Mouse (Mus musculus) forebrain, embryonic 13.5 days (tissue): Measurements from ENCODE around the gene Lifr. TPM values are rescaled to one million over a fixed set of nuclear protein-coding genes. Genes with fewer than 3 reads are reported as not detected.

Experiments
- ATAC-seq: fragments of 200-750 bp; cut with Nextera tagmentation; 2 replicates; pipeline ENCODE4 v1.8.0; 2017
- H3K27ac ChIP-seq: fragments of 300-500 bp; sonication (generic); 2 replicates; pipeline ENCODE4 v1.5.1; 2015; ENCODE audit warnings: inconsistent platforms, mild to moderate bottlenecking, moderate library complexity
- H3K27me3 ChIP-seq: fragments of 300-500 bp; sonication (generic); 2 replicates; pipeline ENCODE4 v1.6.1; 2015; ENCODE audit warnings: mild to moderate bottlenecking, inconsistent platforms
- H3K36me3 ChIP-seq: fragments of 300-500 bp; sonication (generic); 2 replicates; pipeline ENCODE4 v1.6.1; 2015; ENCODE audit warnings: mild to moderate bottlenecking, inconsistent platforms; ENCODE audit not compliant: poor library complexity, severe bottlenecking
- H3K4me1 ChIP-seq: fragments of 300-500 bp; sonication (generic); 2 replicates; pipeline ENCODE4 v1.6.1; 2015; ENCODE audit warnings: inconsistent platforms
- H3K4me2 ChIP-seq: fragments of 300-500 bp; sonication (generic); 2 replicates; pipeline ENCODE4 v1.6.1; 2015; ENCODE audit warnings: inconsistent platforms, mild to moderate bottlenecking, moderate library complexity
- H3K4me3 ChIP-seq: fragments of 300-500 bp; sonication (generic); 2 replicates; pipeline ENCODE4 v1.5.1; 2015; ENCODE audit warnings: mild to moderate bottlenecking, inconsistent platforms
- H3K9ac ChIP-seq: fragments of 300-500 bp; sonication (generic); 2 replicates; pipeline ENCODE4 v1.6.1; 2015; ENCODE audit warnings: mild to moderate bottlenecking, inconsistent platforms
- H3K9me3 ChIP-seq: fragments of 300-500 bp; sonication (generic); replicated peaks from 2 replicates; pipeline ENCODE4 v1.6.1; 2016; ENCODE audit warnings: inconsistent platforms
- WGBS: fragments of 180-500 bp; shearing (Covaris S2); methylation state at CpG from one replicate; pipeline ENCODE4 v1.1.7; 2015; 5-methylcytosine and 5-hydroxymethylcytosine counted together
- polyA plus RNA-seq: library from polyadenylated mRNA; unstranded; fragments of >200 nt; fragmentation: Nextera tagmentation; extraction: Ambion mirVana; gene quantifications from 2 replicates; pipeline ENCODE4 v1.2.1, GENCODE M21; 2015

Lifr gene
- polyA plus RNA-seq, 1 experiment from 2014 or later, result 4.5 TPM

DNA sequence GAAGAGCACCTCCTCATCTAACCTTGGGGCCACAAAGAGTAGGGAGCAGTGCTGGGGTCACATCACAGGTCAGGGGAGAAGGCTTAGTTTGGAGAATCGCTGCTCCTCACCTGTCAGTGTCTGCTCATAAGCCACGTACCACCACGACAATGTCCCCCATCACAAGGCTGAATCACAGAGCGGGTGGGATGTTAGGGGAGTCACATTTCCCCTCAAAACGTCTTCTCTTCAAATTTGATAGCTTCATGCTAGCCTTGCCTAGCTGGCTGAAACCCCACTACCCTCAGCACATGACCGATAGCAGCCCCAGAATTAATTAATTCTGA, 126.8 kb downstream of the Lifr start:
- Histone ChIP-seq H3K4me3 (no peak overlapping the region), H3K36me3 (no peaks in the 10 kb centered on the region), H3K27me3 (no peaks in the 10 kb centered on the region), H3K4me2 (no peak overlapping the region), H3K9me3 (no peaks in the 10 kb centered on the region), H3K9ac (no peak overlapping the region), H3K4me1 (no peaks in the 10 kb centered on the region), H3K27ac (no peak overlapping the region)
- WGBS, result 89% methylated on average over 6 of the region's 6 CpGs
- ATAC-seq, result no peak

DNA sequence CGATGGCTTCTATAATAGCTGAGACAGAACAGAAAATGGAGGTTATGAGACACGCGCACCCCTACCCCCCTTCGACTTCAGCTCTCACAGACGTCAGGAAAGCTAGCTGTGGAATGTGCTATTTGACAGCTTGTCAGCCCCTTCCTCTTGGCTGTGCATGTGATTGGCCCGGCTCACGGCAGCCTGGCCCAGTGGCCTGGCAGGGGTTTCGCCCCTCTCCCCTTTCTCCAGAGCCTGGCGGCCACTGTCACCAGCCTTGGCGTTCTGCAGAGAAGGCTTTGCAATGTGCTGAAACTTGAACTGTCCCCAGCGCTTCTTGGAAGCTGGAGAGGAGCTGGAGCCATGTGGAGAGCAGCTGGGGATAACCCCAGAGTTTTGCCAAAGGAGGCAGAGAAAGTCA, 132.4 kb downstream of the Lifr start:
- no peak overlapping the region for H3K4me2 ChIP-seq
- 49% methylated on average over 11 of the region's 11 CpGs for WGBS
- H3K9ac ChIP-seq, result no peak overlapping the region
- H3K4me3 ChIP-seq, result no peak overlapping the region
- no peak for ATAC-seq
- no peak overlapping the region for H3K27ac ChIP-seq
- H3K4me1 ChIP-seq, result peaks cover 5% of the 10 kb centered on the region; the same call in 1 of the 2 replicates
- H3K36me3 ChIP-seq, result no peaks in the 10 kb centered on the region
- no peaks in the 10 kb centered on the region for H3K27me3 ChIP-seq
- H3K9me3 ChIP-seq, result no peaks in the 10 kb centered on the region

- Histone ChIP-seq H3K9ac (no peak overlapping the region), H3K27ac (no peak overlapping the region), H3K4me1 (peaks cover 5% of the 10 kb centered on the region; the same call in 1 of the 2 replicates), H3K4me3 (no peak overlapping the region), H3K9me3 (no peaks in the 10 kb centered on the region), H3K36me3 (no peaks in the 10 kb centered on the region), H3K4me2 (no peak overlapping the region), H3K27me3 (no peaks in the 10 kb centered on the region)
- 79% methylated on average over 12 of the region's 12 CpGs for WGBS
- ATAC-seq, result peak; percentile 44; the same call in 1 of the 2 replicates
Measured at GRCm38 (mm10) chr15:7224151-7224775, 133.8 kb downstream of the Lifr start.

DNA sequence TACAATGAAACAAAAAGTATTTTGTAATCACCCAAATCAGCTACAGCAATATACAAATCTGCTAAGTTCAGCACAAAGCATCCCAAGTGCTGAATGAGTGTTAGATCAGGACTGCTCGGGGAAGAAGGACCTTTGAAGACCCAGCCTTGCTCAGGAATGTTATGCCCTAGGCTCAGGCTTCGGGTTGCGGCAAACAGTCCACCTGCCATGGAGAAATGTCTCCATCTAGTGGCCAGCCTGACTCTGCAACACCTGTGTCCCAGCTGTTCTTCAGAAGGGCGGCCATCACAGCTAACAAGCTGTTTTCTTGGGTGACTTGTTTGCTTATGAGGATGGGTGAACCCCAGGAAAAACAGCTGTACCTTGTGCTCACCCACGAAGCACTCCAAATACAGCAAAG, 135.8 kb downstream of the Lifr start:
- Histone ChIP-seq H3K27ac (no peak overlapping the region), H3K9me3 (no peaks in the 10 kb centered on the region), H3K36me3 (no peaks in the 10 kb centered on the region), H3K4me1 (peaks cover 5% of the 10 kb centered on the region; the same call in 1 of the 2 replicates), H3K27me3 (no peaks in the 10 kb centered on the region), H3K4me2 (no peak overlapping the region), H3K4me3 (no peak overlapping the region), H3K9ac (no peak overlapping the region)
- peak; percentile 92 for ATAC-seq
- WGBS, result 7% methylated on average over 5 of the region's 5 CpGs

DNA sequence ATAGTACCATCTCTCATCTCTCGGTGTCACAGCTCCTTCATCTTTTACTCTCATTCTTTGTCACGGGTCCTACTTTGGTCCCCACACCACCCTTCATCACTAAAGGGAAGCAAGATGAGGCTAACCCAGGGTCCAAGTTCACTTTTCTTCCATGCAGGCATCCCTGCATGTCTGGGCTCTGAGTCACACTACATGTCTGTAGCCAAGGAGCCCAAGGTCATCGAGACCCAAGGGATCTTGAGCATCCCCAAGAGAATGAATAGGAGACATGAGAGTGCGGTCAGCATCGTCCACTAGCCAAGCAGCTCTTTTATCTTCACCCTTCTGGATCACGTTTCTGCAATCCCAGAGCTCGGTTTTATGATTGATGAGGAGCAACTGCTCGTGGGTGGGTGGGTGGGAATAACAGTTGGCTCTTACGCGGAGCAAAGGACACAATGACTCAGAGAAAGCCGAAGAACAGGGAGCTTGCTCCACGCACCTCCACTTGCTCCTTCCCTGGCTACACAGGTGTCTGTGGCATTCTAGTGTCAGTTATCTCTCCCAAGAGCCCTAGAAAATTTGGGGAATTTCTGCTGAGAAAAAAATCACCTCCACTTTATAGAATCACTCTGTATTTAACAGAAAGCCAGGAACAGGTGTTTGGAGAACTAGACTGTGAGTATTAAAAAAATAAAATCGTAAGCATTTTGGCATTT, 143.1 kb downstream of the Lifr start:
- no peaks in the 10 kb centered on the region for H3K4me1 ChIP-seq
- H3K4me2 ChIP-seq, result no peak overlapping the region
- H3K4me3 ChIP-seq, result no peak overlapping the region
- no peak overlapping the region for H3K27ac ChIP-seq
- WGBS, result 87% methylated on average over 13 of the region's 13 CpGs
- no peaks in the 10 kb centered on the region for H3K36me3 ChIP-seq
- no peak for ATAC-seq
- no peaks in the 10 kb centered on the region for H3K9me3 ChIP-seq
- no peak overlapping the region for H3K9ac ChIP-seq
- no peaks in the 10 kb centered on the region for H3K27me3 ChIP-seq

- no peaks in the 10 kb centered on the region for H3K4me1 ChIP-seq
- no peaks in the 10 kb centered on the region for H3K36me3 ChIP-seq
- no peak for ATAC-seq
- no peak overlapping the region for H3K27ac ChIP-seq
- no peak overlapping the region for H3K4me3 ChIP-seq
- H3K9ac ChIP-seq, result no peak overlapping the region
- no peaks in the 10 kb centered on the region for H3K27me3 ChIP-seq
- H3K4me2 ChIP-seq, result no peak overlapping the region
- H3K9me3 ChIP-seq, result no peaks in the 10 kb centered on the region
- 79% methylated on average over 11 of the region's 11 CpGs for WGBS
Measured at GRCm38 (mm10) chr15:7239904-7240303, 149.5 kb downstream of the Lifr start.

DNA sequence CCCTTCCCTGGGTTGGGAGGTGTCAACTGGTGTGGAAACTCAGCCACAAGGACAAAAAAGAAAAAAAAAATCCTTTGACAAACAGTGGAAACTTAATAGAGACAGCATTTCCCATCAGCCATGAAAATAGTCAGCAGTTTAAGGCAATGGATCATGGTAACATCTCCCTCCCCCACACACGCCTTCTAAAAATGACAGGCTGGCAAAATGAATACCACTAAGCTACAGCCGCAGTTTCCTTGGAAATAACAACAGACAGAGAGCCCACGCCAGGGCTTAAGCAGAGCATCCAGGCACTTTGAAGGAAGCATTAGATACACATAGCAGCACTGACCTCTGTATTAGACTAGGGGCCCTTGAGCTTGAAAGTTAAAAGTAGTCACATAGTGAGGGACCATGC, 150.5 kb downstream of the Lifr start:
- Histone ChIP-seq H3K27ac (no peak overlapping the region; the same call in 1 of the 2 replicates), H3K4me3 (no peak overlapping the region), H3K4me1 (no peaks in the 10 kb centered on the region), H3K9ac (no peak overlapping the region), H3K9me3 (no peaks in the 10 kb centered on the region), H3K27me3 (no peaks in the 10 kb centered on the region), H3K4me2 (no peak overlapping the region), H3K36me3 (no peaks in the 10 kb centered on the region)
- 69% methylated on average over 3 of the region's 3 CpGs for WGBS
- no peak for ATAC-seq

DNA sequence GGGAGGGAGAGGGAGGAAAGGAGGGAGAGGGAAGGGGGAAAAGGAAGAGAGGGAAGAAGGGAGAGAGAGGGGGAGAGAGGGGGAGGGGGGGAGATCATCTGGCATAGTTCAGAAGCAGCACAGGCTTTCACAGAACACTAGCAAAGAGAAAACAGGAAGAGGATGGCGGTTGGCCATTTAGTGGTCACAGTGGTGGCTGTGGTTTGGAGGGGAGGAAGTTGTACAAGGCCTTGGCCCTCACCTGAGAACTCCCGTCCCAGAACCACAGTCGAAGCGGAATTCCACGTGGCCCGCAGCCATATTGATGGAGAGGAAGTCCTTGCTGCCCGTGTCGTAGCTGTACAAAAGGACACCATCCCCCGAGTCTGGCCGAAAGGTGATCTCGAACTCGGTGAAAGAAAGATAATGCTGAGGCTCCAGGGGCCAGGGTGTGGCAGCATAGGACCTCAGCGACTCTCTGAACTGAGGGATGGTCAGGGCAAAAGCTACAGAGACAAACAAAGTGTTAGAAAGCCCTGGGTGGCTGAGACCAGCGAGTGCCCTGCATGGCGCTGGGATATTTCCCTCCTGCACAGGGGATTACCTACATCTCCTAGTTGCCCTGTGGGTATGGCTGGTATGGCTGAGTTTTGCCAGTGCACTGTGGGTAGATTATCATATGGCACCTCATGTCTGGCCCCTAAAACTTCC, 151.9 kb downstream of the Lifr start:
- H3K4me3 ChIP-seq, result no peak overlapping the region
- no peaks in the 10 kb centered on the region for H3K9me3 ChIP-seq
- WGBS, result 83% methylated on average over 15 of the region's 15 CpGs
- no peak for ATAC-seq
- H3K4me2 ChIP-seq, result no peak overlapping the region
- no peaks in the 10 kb centered on the region for H3K36me3 ChIP-seq
- no peak overlapping the region for H3K27ac ChIP-seq
- H3K27me3 ChIP-seq, result no peaks in the 10 kb centered on the region
- no peaks in the 10 kb centered on the region for H3K4me1 ChIP-seq
- H3K9ac ChIP-seq, result no peak overlapping the region

Other genes starting within 250 kb of the Lifr start
- gene Osmr, start 215.6 kb upstream of the Lifr start, polyA plus RNA-seq, result 0.59 and 0.75 TPM in 2 replicates